Mouse (Mus musculus) liver, postnatal 0 days (tissue): ENCODE results near the gene Ap3b2.
A peak's percentile ranks its signal among the peaks of the same experiment; 100 is the strongest.

ENCODE experiments used
- CTCF ChIP-seq: sonication (generic); IDR thresholded peaks from 2 replicates; pipeline ENCODE4 v1.5.1; 2016; ENCODE audit warnings: antibody characterized with exemption, low read depth
- EP300 ChIP-seq: IDR thresholded peaks from 2 replicates; pipeline ENCODE4 v1.6.1; 2016; ENCODE audit warnings: antibody characterized with exemption, low read depth, mild to moderate bottlenecking

DNA sequence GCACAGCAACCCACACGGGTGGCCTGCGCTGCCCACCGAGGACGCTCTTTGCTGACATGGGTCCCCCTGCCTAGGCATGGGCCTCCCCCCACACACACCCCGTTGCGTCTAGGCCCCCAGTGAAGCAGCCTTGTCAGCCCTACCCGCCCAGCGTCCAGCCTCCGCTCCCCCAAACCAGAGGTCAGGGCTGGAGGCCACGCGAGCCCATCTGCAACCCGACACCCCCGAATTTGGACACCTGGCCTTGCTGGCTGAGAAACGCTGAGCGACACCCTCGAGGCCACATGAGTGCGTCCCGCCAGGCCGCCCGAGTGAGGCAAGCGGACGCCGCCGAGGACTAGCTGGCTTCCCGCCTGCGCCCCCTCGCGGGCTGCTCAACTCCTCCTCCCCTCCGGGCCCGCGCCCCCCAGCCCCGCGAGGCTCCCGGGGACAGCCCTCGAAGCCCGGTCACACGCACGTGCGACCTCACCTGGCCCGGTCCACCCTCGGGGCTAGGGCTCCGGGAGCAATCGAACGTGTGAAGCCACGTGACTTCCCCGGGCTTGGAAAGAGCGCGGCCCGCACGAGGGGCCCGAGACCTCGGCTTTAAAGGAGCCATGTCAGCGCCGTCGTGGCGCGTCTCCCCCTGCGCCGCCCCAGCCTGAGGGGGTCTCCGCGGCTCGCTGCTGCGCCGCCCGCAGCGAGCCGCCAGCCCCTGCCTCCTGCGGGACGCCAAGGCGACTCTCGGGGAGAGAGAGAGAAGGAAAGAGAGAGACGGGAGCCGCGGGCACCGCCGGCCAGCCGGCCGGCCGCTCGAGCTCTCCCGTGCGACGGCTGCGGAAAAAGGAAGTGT lies 40.1 kb downstream of the Ap3b2 start:
- TF ChIP-seq EP300 (no peak), CTCF (0 out of 2 replicates have a peak, but pooled peaks have one; percentile 10)
